Comparison of ENCODE assay signal across 13 mouse cellular contexts in the genomic region with DNA sequence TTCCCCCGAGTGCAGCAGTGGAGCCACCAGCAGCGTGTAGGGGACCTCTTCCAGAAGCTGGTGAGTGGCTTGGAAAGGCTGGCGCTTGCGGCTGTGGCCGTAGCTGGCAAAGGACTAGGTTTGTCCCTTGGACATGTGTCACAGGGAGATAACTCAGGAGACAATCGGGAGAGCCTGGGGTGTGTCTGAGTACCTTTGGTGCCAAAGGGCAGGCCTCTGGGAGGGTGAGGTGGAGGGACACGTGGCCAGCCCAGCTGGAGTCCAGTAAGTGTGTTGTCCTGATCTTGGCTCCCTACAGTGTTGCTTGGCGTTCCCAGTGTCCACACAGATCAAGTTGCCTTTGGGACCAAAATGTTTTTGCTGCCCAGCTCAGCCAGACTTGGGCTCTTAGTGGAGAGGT.
DNase-seq lines count a peak whose midpoint lies in the region; ATAC-seq and TF ChIP-seq lines count a peak whose summit lies in the region.
"Had no signal": no experiment of that assay in that cellular context is flagged by ENCODE, and none has a peak within 500 bp of the region (broad histone marks: within the 10 kb centered on the region; RNA-seq: fewer than 3 reads in every experiment).

No protein-coding gene starts in this region.

- H3K4me1 ChIP-seq in kidney, embryonic 14.5 days (ENCODE audit: control insufficient read depth, insufficient read depth, low read length) = no peaks in the 10 kb centered on the region
- peaks cover 3% of the 10 kb centered on the region for H3K4me1 ChIP-seq in intestine, embryonic 16.5 days (ENCODE audit: control insufficient read depth, insufficient read depth, low read length)
- peaks cover 9% of the 10 kb centered on the region for H3K4me1 ChIP-seq in thymus, adult 2 months (replicated peaks; ENCODE audit: control insufficient read depth, insufficient read depth, low read length)
- H3K4me1 ChIP-seq: forebrain, embryonic 13.5 days; limb, embryonic 10.5 days had no signal

- H3K4me3 ChIP-seq in kidney, embryonic 14.5 days (ENCODE audit: low read length) = no peak overlapping the region
- H3K4me3 ChIP-seq in intestine, embryonic 16.5 days (ENCODE audit: low read length) = peak overlapping the region; percentile 35
- no peak overlapping the region for H3K4me3 ChIP-seq in thymus, adult 2 months (ENCODE audit: control insufficient read depth, insufficient read depth, low read length)
- H3K4me3 ChIP-seq: embryonic facial prominence, embryonic 15.5 days; forebrain, embryonic 13.5 days; heart, embryonic 15.5 days; limb, embryonic 10.5 days had no signal

- no peak for TF ChIP-seq CTCF in thymus, adult 2 months (IDR thresholded peaks at IDR 0.05; ENCODE audit: borderline replicate concordance, control insufficient read depth, extremely low read depth, insufficient read depth, low read length, poor library complexity)

- no peak overlapping the region for H3K4me2 ChIP-seq in kidney, embryonic 14.5 days (replicated peaks; ENCODE audit: low read depth, low read length)
- peak overlapping the region; percentile 10; the same call in 1 of the 2 replicates for H3K4me2 ChIP-seq in intestine, embryonic 16.5 days (ENCODE audit: low read depth, low read length)
- H3K4me2 ChIP-seq: embryonic facial prominence, embryonic 15.5 days; forebrain, embryonic 13.5 days; heart, embryonic 15.5 days had no signal

- no peak for ATAC-seq in kidney, embryonic 14.5 days (ENCODE audit: low FRiP score, low TSS enrichment)
- ATAC-seq in intestine, embryonic 16.5 days = peak; percentile 68
- ATAC-seq: forebrain, embryonic 13.5 days had no signal

- peaks cover 37% of the 10 kb centered on the region; the same call in 1 of the 2 replicates for H3K36me3 ChIP-seq in kidney, embryonic 14.5 days (ENCODE audit: control insufficient read depth, insufficient read depth, low read length)
- H3K36me3 ChIP-seq in intestine, embryonic 16.5 days (ENCODE audit: control insufficient read depth, insufficient read depth, low read length) = peaks cover 22% of the 10 kb centered on the region
- H3K36me3 ChIP-seq in thymus, adult 2 months (ENCODE audit: control insufficient read depth, insufficient read depth, low read length) = no peaks in the 10 kb centered on the region

- H3K27me3 ChIP-seq in kidney, embryonic 14.5 days (ENCODE audit: control insufficient read depth, insufficient read depth, low read length) = no peaks in the 10 kb centered on the region
- no peaks in the 10 kb centered on the region for H3K27me3 ChIP-seq in intestine, embryonic 16.5 days (replicated peaks; ENCODE audit: control insufficient read depth, insufficient read depth, low read length)
- H3K27me3 ChIP-seq in thymus, adult 2 months (ENCODE audit: control insufficient read depth, insufficient read depth, low read length) = no peaks in the 10 kb centered on the region
- H3K27me3 ChIP-seq: embryonic facial prominence, embryonic 15.5 days; forebrain, embryonic 13.5 days; heart, embryonic 15.5 days had no signal

- intact Hi-C loops in gastrocnemius, postnatal 14 days (cut with DNase I; ENCODE audit: low total_unique reads) = no loop called here

- no peak overlapping the region for H3K27ac ChIP-seq in kidney, embryonic 14.5 days (ENCODE audit: low read depth, low read length)
- H3K27ac ChIP-seq in intestine, embryonic 16.5 days (ENCODE audit: low read length) = peak overlapping the region; percentile 76
- no peak overlapping the region for H3K27ac ChIP-seq in thymus, adult 2 months (ENCODE audit: control insufficient read depth, insufficient read depth, low read length)
- H3K27ac ChIP-seq: embryonic facial prominence, embryonic 15.5 days; forebrain, embryonic 13.5 days; heart, embryonic 15.5 days; limb, embryonic 10.5 days had no signal

- no peaks in the 10 kb centered on the region for H3K9me3 ChIP-seq in kidney, embryonic 14.5 days (ENCODE audit: control insufficient read depth, low read length)
- no peaks in the 10 kb centered on the region for H3K9me3 ChIP-seq in intestine, embryonic 16.5 days (ENCODE audit: control insufficient read depth, low read length)
- H3K9me3 ChIP-seq: embryonic facial prominence, embryonic 15.5 days; forebrain, embryonic 13.5 days; heart, embryonic 15.5 days; limb, embryonic 10.5 days had no signal

- 72% methylated on average over 8 of the region's 8 CpGs for WGBS in kidney, embryonic 14.5 days
- WGBS in intestine, embryonic 16.5 days = 67% methylated on average over 8 of the region's 8 CpGs
- WGBS in thymus, adult 2 months = 95% methylated on average over 8 of the region's 8 CpGs

- DNase-seq in adrenal gland, postnatal 10 days = peak; percentile 56
- no peak for DNase-seq in adrenal gland, adult 18-20 months (ENCODE audit: low spot score in 2 of 2)
- peak; percentile 50 for DNase-seq in kidney, adult 11 months
- DNase-seq in gastrocnemius, postnatal 14 days = peak; percentile 58
- no peak for DNase-seq in layer of hippocampus, adult 9-10 months (ENCODE audit: low spot score)
- no peak for DNase-seq in thymus, adult 2 months
- DNase-seq: retina, postnatal 1 day had no signal

- no peak for TF ChIP-seq POLR2A in thymus, adult 2 months (IDR thresholded peaks at IDR 0.05; ENCODE audit: control insufficient read depth, extremely low read depth, insufficient read depth, low read length, poor library complexity)

- H3K9ac ChIP-seq in kidney, embryonic 14.5 days (ENCODE audit: low read depth, low read length) = no peak overlapping the region
- H3K9ac ChIP-seq in intestine, embryonic 16.5 days (ENCODE audit: low read depth, low read length) = 0 out of 2 replicates have a peak overlapping the region, but pooled peaks have one; percentile 35
- H3K9ac ChIP-seq: embryonic facial prominence, embryonic 15.5 days; forebrain, embryonic 13.5 days; heart, embryonic 15.5 days had no signal

Comparison
In these comparisons a context has a peak if more than half of its experiments do, and no peak if none do; other contexts are left out.
1. DNase-seq: peak in adrenal gland, postnatal 10 days (single experiment), kidney, adult 11 months (single experiment) and gastrocnemius, postnatal 14 days (single experiment); none in adrenal gland, adult 18-20 months (0 of 2), layer of hippocampus, adult 9-10 months (single experiment) and thymus, adult 2 months (single experiment).